Mouse (Mus musculus): Measurements from ENCODE around the gene Slc10a6.

Gene Slc10a6

GRCm38 (mm10) chr5:103617191-103617590 lies 12.0 kb downstream of the Slc10a6 start:
- no peak for DNase-seq (ENCODE audit: low spot score in 2 of 2)

- no peak for DNase-seq (ENCODE audit: low spot score in 2 of 2)
Measured at GRCm38 (mm10) chr5:103614356-103614755, 14.8 kb downstream of the Slc10a6 start.

- no peak for DNase-seq (ENCODE audit: low spot score in 2 of 2)
Measured at GRCm38 (mm10) chr5:103612316-103612715, 16.9 kb downstream of the Slc10a6 start.

- DNase-seq (ENCODE audit: low spot score in 2 of 2): no peak
Measured at GRCm38 (mm10) chr5:103610856-103611472, 18.2 kb downstream of the Slc10a6 start.

- no peak for DNase-seq (ENCODE audit: low spot score in 2 of 2)
Measured at GRCm38 (mm10) chr5:103610148-103610547, 19.1 kb downstream of the Slc10a6 start.

- DNase-seq (ENCODE audit: low spot score in 2 of 2): no peak
Measured at GRCm38 (mm10) chr5:103605707-103606106, 23.5 kb downstream of the Slc10a6 start.

GRCm38 (mm10) chr5:103603115-103603893 lies 25.9 kb downstream of the Slc10a6 start:
- no peak for DNase-seq (ENCODE audit: low spot score in 2 of 2)

GRCm38 (mm10) chr5:103598881-103599280 lies 30.3 kb downstream of the Slc10a6 start:
- no peak for DNase-seq (ENCODE audit: low spot score in 2 of 2)

GRCm38 (mm10) chr5:103598264-103598663 lies 30.9 kb downstream of the Slc10a6 start:
- no peak for DNase-seq (ENCODE audit: low spot score in 2 of 2)

- no peak for DNase-seq (ENCODE audit: low spot score in 2 of 2)
Measured at GRCm38 (mm10) chr5:103597604-103598003, 31.6 kb downstream of the Slc10a6 start.

GRCm38 (mm10) chr5:103596467-103597146 lies 32.6 kb downstream of the Slc10a6 start:
- DNase-seq (ENCODE audit: low spot score in 2 of 2): no peak

GRCm38 (mm10) chr5:103595394-103596226 lies 33.6 kb downstream of the Slc10a6 start:
- no peak for DNase-seq (ENCODE audit: low spot score in 2 of 2)

GRCm38 (mm10) chr5:103593575-103593974 lies 35.6 kb downstream of the Slc10a6 start:
- DNase-seq (ENCODE audit: low spot score in 2 of 2): no peak

- peak in 1 of 2 experiments; percentile 41 for DNase-seq (ENCODE audit: low spot score in 2 of 2)
Measured at GRCm38 (mm10) chr5:103592706-103593105, 36.5 kb downstream of the Slc10a6 start.

GRCm38 (mm10) chr5:103591846-103592245 lies 37.4 kb downstream of the Slc10a6 start:
- DNase-seq (ENCODE audit: low spot score in 2 of 2): no peak

GRCm38 (mm10) chr5:103587219-103587618 lies 42.0 kb downstream of the Slc10a6 start:
- no peak for DNase-seq (ENCODE audit: low spot score in 2 of 2)

- DNase-seq (ENCODE audit: low spot score in 2 of 2): peak in 1 of 2 experiments; percentile 52
Measured at GRCm38 (mm10) chr5:103579680-103580420, 49.4 kb downstream of the Slc10a6 start.

- no peak for DNase-seq (ENCODE audit: low spot score in 2 of 2)
Measured at GRCm38 (mm10) chr5:103569446-103569845, 59.8 kb downstream of the Slc10a6 start.

- no peak for DNase-seq (ENCODE audit: low spot score in 2 of 2)
Measured at GRCm38 (mm10) chr5:103568034-103568433, 61.2 kb downstream of the Slc10a6 start.

GRCm38 (mm10) chr5:103560546-103560945 lies 68.7 kb downstream of the Slc10a6 start:
- no peak for DNase-seq (ENCODE audit: low spot score in 2 of 2)
